Mouse (Mus musculus) small intestine, adult 2 months (tissue): ENCODE measurements around the gene Ap2a2.

Source experiments
- CTCF ChIP-seq: fragments of 200-500 bp; IDR thresholded peaks from 2 replicates; pipeline ENCODE4 v1.5.1; 2012; ENCODE audit warnings: low read depth, mild to moderate bottlenecking, control low read depth, inconsistent platforms, low read length, moderate library complexity, mixed read lengths; ENCODE audit not compliant: insufficient replicate concordance, insufficient read length; ENCODE audit errors: extremely low read depth
- POLR2A ChIP-seq: fragments of 200-500 bp; IDR thresholded peaks from 2 replicates; pipeline ENCODE4 v1.6.1; 2012; ENCODE audit warnings: low read depth, mild to moderate bottlenecking, control low read depth, inconsistent platforms, low read length, moderate library complexity

DNA sequence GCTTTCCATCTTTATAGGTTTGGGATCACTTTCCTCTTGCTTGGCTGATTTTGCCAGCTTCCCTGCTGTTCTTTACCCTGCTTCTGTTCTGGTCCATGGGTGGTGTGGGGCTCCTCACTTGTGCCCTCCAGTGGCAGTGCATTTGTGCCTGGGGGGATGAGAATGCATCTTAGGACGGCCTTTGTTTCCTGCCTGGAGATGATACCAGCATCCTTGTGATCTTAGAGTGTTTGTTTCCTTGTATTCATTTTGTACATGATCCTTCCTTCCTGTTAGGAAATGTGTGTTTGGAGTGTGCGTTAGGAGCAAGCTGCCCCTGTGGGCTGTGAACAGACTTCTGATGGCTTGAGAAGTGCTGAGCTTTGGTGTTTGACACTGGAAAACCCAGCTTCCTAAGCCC, 62.2 kb downstream of the Ap2a2 start:
- no peak for TF ChIP-seq CTCF
- no peak for TF ChIP-seq POLR2A
